Mouse (Mus musculus) spleen, embryonic (tissue): ENCODE data around the gene Pkp1.

Experiments
- CTCF ChIA-PET: fragments of 350-600 bp; sonication (Branson Sonifier 250); formaldehyde crosslinking; loops from one replicate; lab custom pipeline; 2022; lab: Charles Lee

Pkp1 gene

DNA sequence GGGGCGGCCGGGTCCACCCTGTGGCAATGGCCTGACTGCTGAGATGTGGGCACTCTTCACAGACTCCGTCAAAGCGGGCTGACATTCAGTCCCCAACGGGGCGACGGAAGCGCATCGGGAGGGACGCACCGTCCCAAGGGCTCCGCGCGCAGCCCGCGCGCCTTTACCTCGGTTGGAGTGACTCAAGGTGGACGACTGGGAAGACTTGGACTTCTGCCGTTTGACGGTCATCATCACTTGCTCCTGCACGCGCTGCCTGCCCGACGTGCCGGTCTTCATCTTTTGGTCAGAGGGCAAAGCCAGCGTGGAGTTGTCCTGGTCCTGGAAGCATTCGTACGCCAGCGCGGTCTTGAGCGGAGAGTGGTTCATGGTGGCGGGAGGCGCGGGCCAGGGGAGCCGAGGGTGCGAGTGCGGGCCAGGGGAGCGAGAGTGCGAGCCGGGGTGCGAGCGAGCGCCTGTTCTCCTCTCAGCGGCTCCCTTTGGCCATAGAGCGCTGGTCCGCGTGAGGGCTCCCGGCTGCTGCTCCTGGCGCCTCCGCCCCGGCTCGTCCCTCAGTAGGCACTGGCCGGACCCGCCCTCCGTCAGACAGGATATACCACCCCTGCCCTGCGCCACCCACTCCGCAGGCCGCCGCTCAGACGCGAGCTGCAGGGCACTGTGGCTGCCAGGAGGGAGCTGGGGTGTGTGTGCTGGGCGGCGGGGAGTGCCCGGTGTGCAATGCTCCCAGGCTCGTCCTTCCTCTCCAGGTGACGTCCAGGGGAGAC, at the start of gene Pkp1:
Gene Pkp1, minus strand, starts transcription at position 564 of the 764 bp plus-strand sequence.
- CTCF ChIA-PET, result no interaction called here

DNA sequence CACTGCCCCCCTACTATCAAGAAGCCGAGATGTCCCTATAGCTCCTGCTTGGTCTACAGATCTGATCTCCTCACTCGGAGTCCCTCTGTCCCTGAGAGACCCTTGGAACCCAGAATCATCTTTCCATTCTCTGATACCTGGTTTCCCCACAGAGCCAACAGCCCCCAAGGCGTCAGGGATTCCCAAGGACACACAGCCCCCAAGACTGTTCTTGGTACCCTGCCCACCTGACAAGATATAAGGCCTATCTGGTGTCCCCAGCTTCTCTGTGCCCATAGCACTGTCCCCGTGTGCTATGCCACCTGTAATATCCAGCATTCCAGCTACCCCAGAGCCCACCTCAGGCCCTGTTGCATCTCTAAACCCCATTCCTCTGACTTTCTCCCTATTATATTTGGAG, 48.7 kb upstream of the Pkp1 start:
- CTCF ChIA-PET, result no interaction called here

DNA sequence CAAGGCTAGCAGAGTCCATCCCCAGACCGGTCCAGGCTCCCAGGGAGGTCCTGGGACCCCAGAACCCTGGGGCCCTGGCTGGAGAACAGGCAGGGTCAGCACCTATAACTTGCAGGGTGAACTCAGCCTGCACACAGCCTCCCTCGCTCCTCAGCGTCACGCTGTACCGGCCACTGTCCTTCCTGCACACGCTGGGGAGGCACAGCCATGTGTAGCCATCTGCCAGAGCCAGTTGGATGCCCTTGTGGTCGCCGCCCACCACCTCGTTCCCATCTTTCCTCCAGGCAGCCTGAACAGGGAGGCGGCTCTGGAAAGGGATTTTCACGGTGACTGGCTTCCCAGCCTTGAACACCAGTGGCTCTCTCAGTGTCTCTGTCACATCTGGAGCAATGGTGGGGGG, 45.6 kb upstream of the Pkp1 start:
- CTCF ChIA-PET, result no interaction called here

DNA sequence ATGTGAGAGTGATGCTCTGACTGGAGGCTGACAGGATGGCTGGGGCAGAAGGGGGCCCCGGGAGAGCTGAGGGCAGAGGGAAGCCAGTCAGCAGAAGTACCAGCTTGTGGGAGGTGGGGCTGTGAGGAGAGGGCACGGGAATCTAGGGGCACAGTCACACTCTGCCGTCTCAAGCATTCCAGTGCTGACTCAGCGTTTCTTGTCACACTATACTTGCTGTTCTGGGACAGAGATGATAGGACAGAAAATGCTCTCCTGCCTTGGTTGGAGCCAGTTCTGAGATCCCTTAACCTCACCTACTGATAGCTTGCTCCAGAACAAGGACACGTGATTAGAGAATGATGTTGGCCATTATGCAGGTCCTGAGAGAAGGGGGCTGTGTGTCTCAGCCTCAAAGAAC, 44.2 kb upstream of the Pkp1 start:
- CTCF ChIA-PET, result no interaction called here

DNA sequence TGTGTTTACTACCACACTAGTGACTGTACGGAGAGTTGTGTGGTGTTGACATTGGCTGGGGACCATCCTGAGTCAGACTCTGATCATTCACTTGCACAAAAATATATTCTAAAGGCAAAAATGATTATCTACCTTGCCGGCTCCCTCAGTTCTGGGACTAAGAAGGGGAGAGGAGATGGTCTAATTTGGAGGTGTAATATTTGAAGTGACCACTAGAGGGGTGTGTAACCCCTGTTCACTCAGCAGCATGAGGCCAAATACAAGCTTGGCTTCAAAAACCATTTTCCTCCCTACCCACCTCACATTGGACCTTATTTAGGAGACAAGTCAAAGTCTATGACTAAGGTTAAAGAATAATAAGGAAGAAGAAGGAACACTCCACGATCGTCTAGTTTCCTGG, 39.5 kb upstream of the Pkp1 start:
- CTCF ChIA-PET, result no interaction called here

DNA sequence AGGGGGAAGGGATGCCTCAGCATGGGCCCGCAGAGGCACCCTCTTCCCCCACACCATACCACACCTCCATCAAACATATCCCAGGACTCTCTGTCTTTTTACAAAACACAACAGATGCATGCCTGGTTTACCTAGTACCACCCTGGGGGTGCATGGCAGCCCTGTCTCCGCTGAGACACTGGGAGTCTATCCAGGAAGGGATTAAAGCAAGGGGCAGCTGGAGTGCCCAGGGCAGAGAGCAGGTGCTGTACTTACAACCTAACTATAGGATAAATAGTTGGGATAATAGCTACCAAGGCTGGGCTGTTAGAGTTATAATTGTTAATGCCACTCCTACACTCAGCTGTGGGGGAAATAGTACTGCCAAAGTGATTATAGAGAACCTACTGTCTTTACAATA, 29.9 kb upstream of the Pkp1 start:
- CTCF ChIA-PET, result no interaction called here

DNA sequence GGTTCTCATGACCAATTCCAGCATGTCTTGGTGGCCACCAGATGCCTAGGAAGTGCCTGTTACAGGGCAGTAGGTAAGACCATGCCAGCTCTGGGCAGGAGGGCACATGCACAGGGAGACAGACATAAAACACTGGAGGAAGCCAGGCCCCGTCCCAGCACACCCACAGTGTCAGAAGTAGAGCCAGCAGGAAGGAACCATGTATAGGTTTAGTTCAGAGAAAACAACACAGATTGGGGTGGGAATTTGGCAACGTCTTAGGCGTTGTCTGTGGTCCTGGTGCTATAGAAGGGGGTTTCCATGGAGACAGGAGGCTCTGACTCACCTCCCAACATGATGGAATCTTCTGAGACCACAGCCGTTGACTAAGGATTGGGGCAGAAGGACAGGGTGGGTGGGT, 27.2 kb upstream of the Pkp1 start:
- CTCF ChIA-PET, result no interaction called here

DNA sequence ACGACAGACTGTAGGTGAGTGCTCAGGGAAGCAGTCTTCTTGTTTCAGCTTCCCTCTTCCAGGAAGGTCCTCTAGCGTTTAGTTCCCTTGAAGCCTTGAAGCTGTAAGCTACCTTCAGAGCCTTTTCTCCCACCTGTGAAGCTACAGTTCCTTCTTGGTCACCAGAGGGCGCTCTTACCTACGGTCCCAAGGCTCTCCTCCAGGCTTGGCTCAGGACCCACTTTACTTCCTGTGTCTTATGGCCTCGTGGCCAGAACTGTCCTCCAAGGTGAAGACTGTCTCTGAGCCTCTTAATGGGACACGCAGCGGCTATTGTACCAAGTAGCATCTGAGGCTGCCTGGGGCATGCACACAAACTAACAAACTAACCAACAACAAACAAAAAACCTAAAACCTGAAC, 26.7 kb upstream of the Pkp1 start:
- CTCF ChIA-PET, result no interaction called here

DNA sequence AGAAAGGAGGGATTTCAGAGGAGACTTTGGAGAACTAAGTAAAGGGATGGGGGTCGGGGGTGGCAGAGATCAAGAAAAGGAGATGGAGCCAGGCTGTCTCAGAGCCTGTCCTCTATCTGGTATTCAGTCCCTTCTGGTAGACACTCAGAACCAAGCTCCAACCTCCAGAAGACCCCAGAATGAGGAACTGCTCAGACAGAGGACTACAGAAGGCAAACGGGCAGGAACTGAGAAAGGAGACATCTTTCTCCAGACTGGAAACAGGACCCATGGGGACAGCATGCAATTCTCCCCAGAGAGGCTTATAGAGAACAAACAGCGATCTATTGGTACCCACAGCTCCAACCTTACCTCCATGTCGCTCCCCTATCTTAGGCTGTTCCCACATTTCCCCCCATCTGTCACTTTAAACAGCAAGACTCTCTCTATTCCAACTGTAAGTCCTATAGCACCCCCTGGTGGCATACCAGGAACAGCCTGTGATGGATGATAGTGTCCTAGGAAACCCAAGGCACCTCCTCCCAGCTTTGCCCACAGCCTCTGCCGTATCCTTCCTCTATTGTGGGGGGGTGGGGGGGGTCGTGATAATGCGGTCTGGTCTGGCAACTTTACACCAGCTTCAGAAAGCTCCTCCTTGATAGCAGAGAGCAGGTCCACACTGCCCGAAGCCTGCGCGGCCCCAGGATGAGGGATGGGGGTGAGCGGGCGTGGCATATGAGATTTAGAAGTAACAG, 25.7 kb upstream of the Pkp1 start:
- CTCF ChIA-PET, result no interaction called here

DNA sequence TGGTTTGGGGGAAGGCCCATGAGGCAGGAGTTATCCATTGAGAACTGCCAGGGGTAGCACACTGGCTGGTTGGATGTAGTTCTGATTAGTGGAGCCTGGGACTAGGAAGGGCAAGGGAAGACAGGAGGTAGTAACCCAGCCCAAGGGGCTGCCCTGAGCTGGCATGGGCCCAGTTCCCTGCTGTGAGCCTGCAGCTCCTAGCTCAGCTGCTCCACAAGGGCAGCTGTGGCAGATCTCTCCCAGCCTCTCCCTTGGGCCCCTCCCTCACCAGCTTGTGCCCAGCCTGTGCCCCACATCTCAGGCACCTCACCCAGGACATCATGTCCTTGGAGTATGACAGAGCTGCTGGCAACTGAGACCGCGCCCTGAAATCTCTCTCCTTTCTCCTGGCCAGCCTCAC, 24.7 kb upstream of the Pkp1 start:
- CTCF ChIA-PET, result no interaction called here

DNA sequence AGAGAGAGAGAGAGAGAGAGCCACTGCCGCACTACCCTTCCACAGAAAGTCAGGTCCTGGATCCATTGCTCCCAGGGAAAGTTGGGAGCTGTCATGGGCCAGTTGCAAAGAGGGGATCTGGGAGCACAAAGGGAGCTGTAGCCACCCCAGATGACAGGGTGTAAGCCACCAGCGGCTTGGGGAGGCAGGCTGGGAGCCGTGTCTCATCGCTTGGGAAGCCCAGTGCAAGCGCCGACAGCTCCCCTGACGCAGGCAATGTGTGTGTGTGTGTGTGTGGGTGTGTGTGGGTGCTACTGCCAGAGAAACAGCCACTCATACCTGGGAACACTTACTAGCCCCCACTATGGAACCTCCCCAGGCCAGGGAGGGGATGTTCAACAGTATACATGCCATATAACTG, 23.1 kb upstream of the Pkp1 start:
- CTCF ChIA-PET, result interaction anchor here (0.6 kb wide), 1 partner anchor 15 kb away, joined by 3 read pairs; no protein-coding TSS in a partner anchor

DNA sequence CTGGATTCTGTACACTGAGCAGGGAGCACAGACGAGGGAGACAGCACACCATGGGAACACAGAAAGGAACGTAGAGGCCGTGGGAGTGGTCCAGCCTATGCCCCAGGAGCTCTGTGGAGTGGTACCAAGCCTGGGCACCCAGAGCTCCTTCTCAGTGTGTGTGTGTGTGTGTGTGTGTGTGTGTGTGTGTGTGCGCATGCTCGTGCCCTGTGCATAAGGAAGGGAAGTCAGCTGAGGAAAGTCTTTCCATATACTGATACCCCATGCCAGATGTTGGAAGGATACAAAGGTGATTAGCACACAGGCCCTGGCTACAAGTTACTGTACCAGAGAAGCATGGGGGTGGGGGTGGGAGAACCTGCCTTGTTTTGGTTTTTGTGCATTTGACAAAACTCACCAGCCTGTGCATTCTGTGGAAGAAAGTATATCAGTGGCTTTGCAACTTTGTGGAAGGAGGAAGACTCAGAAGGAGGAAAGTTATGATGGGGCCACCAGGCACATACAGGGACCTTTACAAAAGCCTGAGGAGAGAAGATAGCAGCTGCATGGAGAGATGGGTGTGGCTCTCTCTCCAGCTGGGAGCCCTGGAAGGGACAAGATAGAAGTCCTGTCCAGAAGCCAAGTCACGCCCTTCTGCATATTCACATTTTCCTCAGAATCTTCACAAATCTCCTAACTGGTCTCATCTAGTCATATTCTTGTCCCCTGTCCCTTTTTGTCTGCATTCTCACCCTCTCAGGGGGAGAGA, 22.4 kb upstream of the Pkp1 start:
- CTCF ChIA-PET, result interaction anchor here (0.6 kb wide), 1 partner anchor 16 kb away, joined by 3 read pairs; no protein-coding TSS in a partner anchor

DNA sequence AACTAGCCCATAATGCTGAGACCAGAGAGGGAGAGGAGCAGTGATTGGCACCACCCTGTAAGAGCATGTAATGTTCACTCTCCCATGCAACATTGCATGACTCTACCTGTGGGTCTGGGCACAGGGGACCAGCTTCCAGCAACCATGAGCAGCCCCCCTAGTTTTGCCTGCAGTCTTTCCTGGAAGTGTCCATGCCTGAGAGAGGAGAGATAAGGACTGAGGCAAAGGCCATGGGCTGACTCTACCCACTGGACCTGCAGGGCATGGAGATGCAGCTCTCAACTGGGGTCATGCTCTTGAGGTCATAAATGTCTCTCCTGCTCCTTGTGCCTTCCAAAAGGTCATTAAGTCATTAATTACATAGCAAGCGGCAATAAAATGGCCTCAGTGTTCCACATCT, 17.1 kb upstream of the Pkp1 start:
- CTCF ChIA-PET, result no interaction called here

DNA sequence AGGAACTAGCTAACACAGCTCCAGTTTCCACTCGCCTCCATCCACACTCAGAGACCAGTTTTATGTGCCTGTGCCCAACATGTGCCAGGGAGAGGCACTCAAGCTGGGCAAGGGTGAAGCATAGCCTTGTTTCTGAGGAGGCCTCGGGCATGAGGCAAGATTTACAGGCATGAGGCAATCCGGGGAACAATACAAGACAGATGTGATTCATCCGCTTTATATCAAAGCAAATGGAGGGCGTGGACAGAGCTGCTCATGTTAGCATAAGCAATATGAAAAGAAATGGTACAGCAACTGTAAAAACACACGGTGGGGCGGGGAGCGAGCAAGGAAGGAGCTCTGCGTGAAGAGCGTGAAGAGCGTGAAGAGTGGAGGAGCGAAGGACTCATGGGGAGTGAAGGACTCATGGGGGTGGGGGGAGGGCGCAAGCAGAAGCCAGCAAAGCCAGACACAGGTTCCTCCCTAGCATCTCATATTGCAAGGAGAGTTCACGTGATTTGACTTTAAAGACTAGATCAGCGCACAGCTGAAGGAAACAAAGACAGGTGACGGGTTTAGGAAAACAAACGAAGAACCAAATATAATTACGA, 14.8 kb upstream of the Pkp1 start:
- CTCF ChIA-PET, result no interaction called here

DNA sequence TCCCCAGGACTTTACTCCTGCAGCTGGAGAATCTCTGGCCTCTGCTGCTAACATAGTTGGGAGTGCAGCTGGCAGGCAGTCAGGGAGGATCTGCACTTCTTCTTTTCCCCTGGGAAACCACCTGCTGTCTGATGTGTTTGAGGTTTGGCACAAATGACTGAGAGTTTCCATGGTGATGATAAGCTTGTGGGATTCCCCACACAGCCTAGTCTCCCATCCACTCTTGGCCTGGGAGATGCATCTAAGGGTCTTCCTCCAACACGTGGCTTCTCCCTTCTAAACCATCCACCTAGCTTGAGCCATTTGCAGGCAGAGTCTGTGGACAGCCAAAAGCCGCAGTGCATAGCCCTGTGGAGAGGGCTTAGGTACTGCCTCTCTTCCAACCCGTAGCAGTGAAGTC, 10.9 kb upstream of the Pkp1 start:
- CTCF ChIA-PET, result no interaction called here

DNA sequence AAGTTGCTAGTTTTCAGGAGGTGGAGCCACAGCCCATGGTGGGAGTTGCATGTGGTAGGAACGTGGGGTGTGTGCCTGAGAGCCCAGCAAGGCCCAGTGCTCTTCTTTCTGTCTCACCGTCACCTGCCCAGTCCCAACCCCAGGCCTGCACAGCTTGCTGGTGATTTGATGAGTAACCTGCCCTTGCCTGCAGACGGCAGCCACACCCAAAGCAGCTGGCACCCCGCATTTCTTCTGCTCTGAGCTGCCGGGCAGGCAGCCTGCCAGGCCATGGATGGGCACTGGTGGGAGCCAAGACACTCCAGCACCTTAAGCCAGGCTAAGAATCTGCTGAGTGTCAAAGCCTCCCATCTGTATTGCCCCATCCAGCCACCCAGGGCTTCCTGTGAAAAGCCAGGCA, 6.8 kb upstream of the Pkp1 start:
- CTCF ChIA-PET, result no interaction called here

DNA sequence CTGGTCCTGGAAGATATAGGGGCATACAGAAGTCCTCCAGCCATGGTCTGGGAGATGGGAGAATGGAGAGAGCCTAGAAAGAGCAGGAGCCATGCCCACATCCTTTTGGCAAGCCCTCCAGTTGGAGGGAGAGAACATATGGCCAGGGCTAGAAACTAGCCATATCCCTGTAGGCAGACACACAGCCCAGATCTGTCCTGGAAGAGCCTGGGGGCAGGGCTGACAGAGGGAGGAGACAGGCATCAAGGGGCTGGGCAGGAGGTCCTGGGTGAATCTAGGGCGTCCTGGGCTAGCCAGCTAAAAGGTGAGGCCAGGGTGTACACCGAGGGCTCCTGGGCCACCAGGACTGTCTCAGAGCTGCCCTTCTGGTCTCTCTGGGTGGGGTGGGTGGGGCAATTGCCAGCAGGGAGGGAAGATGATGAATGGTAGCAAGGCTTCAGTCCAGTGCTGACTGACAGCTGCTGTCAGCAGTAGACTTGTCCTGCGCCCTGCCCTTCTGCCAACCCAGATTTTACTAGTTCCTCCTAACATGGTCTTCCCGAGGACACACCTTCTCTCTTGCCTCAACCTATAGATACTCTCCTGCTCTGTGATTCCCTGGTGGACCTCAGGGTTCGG, 5.5 kb upstream of the Pkp1 start:
- CTCF ChIA-PET, result no interaction called here

DNA sequence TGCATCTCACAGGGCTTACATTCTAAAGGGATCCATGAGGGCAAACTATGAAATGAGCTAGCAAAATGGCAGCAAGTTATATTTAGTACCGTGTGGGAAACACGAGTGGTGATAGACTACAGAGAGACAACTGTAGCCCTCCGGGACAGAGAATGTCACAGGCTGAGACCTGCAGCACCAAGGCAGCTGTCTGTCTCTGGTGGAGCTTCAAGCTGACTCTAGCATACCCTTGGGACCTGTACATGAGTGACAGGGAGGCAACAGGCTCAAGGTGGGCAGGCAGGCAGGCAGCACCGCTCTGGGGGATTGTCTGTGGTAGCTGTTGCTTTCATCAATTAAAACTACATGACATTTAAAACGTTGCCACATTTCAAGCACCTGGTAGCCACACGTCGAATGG, 4.2 kb upstream of the Pkp1 start:
- CTCF ChIA-PET, result no interaction called here

DNA sequence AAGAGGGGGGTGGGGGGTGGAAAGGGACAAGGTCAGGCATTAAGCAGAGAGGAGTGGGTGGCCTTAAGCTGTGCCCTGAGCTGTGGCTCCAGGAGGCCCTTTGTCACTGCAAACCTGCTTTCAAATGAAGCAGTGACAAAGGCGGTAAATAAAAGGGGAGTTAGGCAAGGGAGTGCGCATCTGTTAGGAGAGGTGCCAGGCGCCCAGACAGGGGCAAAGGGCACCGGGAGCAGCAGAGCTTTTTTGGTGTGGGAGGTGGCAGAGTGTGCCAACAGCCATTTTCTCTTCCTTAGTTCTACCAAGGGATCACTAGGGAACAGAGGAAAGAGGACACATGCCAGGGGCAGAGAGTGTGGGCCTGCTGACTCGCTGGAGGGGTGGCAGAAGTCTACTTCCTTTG, 1.8 kb downstream of the Pkp1 start:
- CTCF ChIA-PET, result no interaction called here

DNA sequence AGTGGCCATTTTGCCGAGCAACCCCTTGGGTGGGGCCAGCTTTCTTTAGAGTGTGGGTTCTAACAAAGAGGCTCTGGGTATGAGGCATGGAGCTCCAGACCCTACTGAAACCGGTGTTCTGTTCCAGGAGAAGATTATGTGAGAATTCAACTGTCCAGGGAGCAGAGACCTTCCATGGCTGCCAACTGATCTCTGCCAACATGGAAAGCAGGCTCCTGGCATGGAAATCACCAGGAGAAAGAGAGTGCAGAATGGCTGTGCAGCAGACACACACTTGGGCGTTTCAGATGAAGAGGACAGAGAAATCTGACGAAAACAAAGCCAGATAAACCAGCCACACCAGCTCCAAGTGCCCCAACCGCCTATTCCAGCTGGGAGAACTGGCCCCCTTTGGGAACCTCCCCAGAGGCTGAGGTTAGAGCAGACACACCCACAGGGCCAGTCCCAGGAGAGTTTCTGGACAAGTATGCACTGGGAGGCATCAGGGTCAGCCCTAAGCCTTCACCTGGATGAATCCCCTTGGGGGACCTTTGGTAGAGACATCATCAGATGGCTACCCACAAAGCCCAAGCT, 2.4 kb downstream of the Pkp1 start:
- CTCF ChIA-PET, result no interaction called here

DNA sequence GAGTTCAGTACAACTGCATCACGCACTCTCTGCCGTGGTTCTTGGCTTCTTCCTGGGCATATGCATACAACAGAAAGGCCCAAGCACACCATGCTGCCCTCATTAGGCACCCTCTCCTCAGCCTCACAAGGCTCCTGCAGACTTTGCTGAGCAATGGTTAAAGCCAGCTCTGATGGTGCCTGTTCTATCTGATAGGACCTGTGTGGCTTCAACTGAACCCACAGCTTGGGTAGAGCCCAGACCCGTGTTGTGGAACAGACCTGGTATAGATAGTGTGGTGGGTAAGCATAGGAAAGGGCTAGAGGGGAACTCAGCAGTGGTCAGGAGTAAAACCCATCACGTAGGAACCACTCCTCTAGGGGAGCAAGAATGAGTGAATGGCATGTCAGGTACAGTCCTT, 5.3 kb downstream of the Pkp1 start:
- CTCF ChIA-PET, result no interaction called here
